Mouse (Mus musculus) hindbrain, embryonic 12.5 days (tissue): ENCODE results near the gene Tspyl1. TPM values are rescaled to one million over a fixed set of nuclear protein-coding genes. Genes with fewer than 3 reads are reported as not detected.
A peak's percentile ranks its signal among the peaks of the same experiment; 100 is the strongest.

ENCODE experiments used
- ATAC-seq: fragments of 200-750 bp; cut with Nextera tagmentation; 2 replicates; pipeline ENCODE4 v1.8.0; 2017; ENCODE audit warnings: moderate TSS enrichment; ENCODE audit not compliant: low FRiP score
- H3K27ac ChIP-seq: fragments of 300-500 bp; sonication (generic); 2 replicates; pipeline ENCODE4 v1.5.1; 2016; ENCODE audit warnings: mild to moderate bottlenecking
- H3K27me3 ChIP-seq: fragments of 300-500 bp; sonication (generic); 2 replicates; pipeline ENCODE4 v1.6.1; 2016; ENCODE audit warnings: mild to moderate bottlenecking
- H3K36me3 ChIP-seq: fragments of 300-500 bp; sonication (generic); 2 replicates; pipeline ENCODE4 v1.6.1; 2016; ENCODE audit warnings: mild to moderate bottlenecking
- H3K4me1 ChIP-seq: fragments of 300-500 bp; sonication (generic); 2 replicates; pipeline ENCODE4 v1.6.1; 2016
- H3K4me2 ChIP-seq: fragments of 300-500 bp; sonication (generic); replicated peaks from 2 replicates; pipeline ENCODE4 v1.6.1; 2016; ENCODE audit warnings: mild to moderate bottlenecking
- H3K4me3 ChIP-seq: fragments of 300-500 bp; sonication (generic); 2 replicates; pipeline ENCODE4 v1.5.1; 2016; ENCODE audit warnings: mild to moderate bottlenecking
- H3K9ac ChIP-seq: fragments of 300-500 bp; sonication (generic); 2 replicates; pipeline ENCODE4 v1.6.1; 2016; ENCODE audit warnings: mild to moderate bottlenecking, moderate library complexity
- H3K9me3 ChIP-seq: fragments of 300-500 bp; sonication (generic); replicated peaks from 2 replicates; pipeline ENCODE4 v1.6.1; 2016; ENCODE audit warnings: mild to moderate bottlenecking
- WGBS: fragments of 180-500 bp; shearing (Covaris S2); methylation state at CpG from one replicate; pipeline ENCODE4 v1.1.7; 2016; 5-methylcytosine and 5-hydroxymethylcytosine counted together
- polyA plus RNA-seq: library from polyadenylated mRNA; unstranded; fragments of >200 nt; fragmentation: Nextera tagmentation; extraction: Ambion mirVana; gene quantifications from 2 replicates; pipeline ENCODE4 v1.2.1, GENCODE M21; 2016

Tspyl1 gene
- polyA plus RNA-seq, 1 experiment from 2014 or later = 129 TPM

GRCm38 (mm10) chr10:34309915-34310685 lies 28.1 kb downstream of the Tspyl1 start:
- no peak overlapping the region for H3K9ac ChIP-seq
- 0 out of 2 replicates have a peak, but pooled peaks cover under 1% of the 10 kb centered on the region for H3K4me1 ChIP-seq
- H3K9me3 ChIP-seq = no peaks in the 10 kb centered on the region
- no peak overlapping the region for H3K4me3 ChIP-seq
- 93% methylated on average over 9 of the region's 9 CpGs for WGBS
- no peak overlapping the region for H3K4me2 ChIP-seq
- no peaks in the 10 kb centered on the region for H3K27me3 ChIP-seq
- no peak for ATAC-seq
- H3K36me3 ChIP-seq = no peaks in the 10 kb centered on the region
- no peak overlapping the region for H3K27ac ChIP-seq

GRCm38 (mm10) chr10:34312536-34312935 lies 30.5 kb downstream of the Tspyl1 start:
- 71% methylated on average over 3 of the region's 3 CpGs for WGBS
- Histone ChIP-seq H3K27ac (no peak overlapping the region), H3K36me3 (no peaks in the 10 kb centered on the region), H3K4me2 (no peak overlapping the region), H3K4me3 (no peak overlapping the region), H3K27me3 (no peaks in the 10 kb centered on the region), H3K4me1 (peaks cover 21% of the 10 kb centered on the region), H3K9ac (no peak overlapping the region), H3K9me3 (no peaks in the 10 kb centered on the region)
- ATAC-seq = no peak

GRCm38 (mm10) chr10:34316571-34317216 lies 34.7 kb downstream of the Tspyl1 start:
- H3K9me3 ChIP-seq = no peaks in the 10 kb centered on the region
- ATAC-seq = peak; percentile 95
- peak overlapping the region; percentile 43 for H3K4me2 ChIP-seq
- H3K4me3 ChIP-seq = peak overlapping the region; percentile 10; the same call in 1 of the 2 replicates
- H3K9ac ChIP-seq = no peak overlapping the region
- peaks cover 24% of the 10 kb centered on the region for H3K4me1 ChIP-seq
- no peaks in the 10 kb centered on the region for H3K27me3 ChIP-seq
- no peaks in the 10 kb centered on the region for H3K36me3 ChIP-seq
- H3K27ac ChIP-seq = peak overlapping the region; percentile 87
- WGBS = 0% methylated on average over 3 of the region's 3 CpGs

DNA sequence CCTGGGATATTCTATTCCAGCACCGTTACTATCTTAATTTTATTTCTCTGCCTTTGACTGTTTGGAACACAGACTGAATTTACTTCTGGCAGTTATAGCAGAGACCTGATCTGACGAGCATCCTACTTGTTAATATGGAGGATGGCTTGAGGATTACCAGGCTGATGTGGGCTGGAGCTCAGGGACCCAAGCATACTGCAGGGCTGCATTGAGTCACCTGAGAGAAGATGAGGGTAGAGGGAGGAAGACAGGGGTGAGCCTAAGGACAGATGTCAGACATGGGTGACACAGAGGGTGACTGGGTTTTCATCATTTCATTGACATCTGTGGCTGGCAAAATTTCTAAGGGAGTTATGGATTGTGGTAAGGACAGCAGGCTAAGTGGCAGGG lies 35.2 kb downstream of the Tspyl1 start:
- peaks cover 24% of the 10 kb centered on the region for H3K4me1 ChIP-seq
- peak overlapping the region; percentile 43 for H3K4me2 ChIP-seq
- 19% methylated on average over 2 of the region's 2 CpGs for WGBS
- H3K27me3 ChIP-seq = no peaks in the 10 kb centered on the region
- no peaks in the 10 kb centered on the region for H3K9me3 ChIP-seq
- ATAC-seq = peak; percentile 74
- no peak overlapping the region for H3K9ac ChIP-seq
- H3K36me3 ChIP-seq = no peaks in the 10 kb centered on the region
- H3K27ac ChIP-seq = peak overlapping the region; percentile 87
- no peak overlapping the region for H3K4me3 ChIP-seq

GRCm38 (mm10) chr10:34320809-34321208 lies 38.8 kb downstream of the Tspyl1 start:
- Histone ChIP-seq H3K27me3 (no peaks in the 10 kb centered on the region), H3K27ac (no peak overlapping the region), H3K4me2 (no peak overlapping the region), H3K4me3 (no peak overlapping the region), H3K36me3 (no peaks in the 10 kb centered on the region), H3K9ac (no peak overlapping the region), H3K9me3 (no peaks in the 10 kb centered on the region), H3K4me1 (peaks cover 18% of the 10 kb centered on the region)
- no peak for ATAC-seq
- 85% methylated on average over 2 of the region's 2 CpGs for WGBS

DNA sequence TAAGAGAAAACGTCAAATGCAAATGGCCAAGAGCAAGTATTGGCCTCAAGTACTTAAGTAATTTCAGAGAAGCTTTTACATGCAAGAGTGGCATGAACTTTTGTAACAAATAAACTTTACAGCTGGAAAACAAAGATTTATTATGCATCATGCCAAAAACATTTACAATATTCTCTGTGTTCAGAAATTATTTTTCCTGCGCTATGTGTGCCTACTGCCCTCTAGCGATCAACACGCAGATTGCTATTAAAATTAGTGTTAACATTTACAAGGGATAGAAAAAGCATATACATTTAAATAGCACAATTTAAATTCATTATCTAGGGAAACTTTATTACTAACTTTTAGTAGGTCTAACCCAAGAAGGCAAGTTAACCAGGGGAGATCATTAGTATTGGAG lies 44.7 kb downstream of the Tspyl1 start:
- Histone ChIP-seq H3K9ac (no peak overlapping the region), H3K27me3 (no peaks in the 10 kb centered on the region), H3K9me3 (no peaks in the 10 kb centered on the region), H3K4me3 (no peak overlapping the region), H3K4me1 (no peaks in the 10 kb centered on the region), H3K36me3 (no peaks in the 10 kb centered on the region), H3K4me2 (no peak overlapping the region), H3K27ac (no peak overlapping the region)
- ATAC-seq = no peak
- WGBS = 22% methylated on average over 4 of the region's 4 CpGs

- H3K4me2 ChIP-seq = no peak overlapping the region
- 63% methylated on average over 5 of the region's 5 CpGs for WGBS
- no peak for ATAC-seq
These were observed 45.2 kb downstream of the Tspyl1 start for GRCm38 (mm10) chr10:34327144-34327543.

DNA sequence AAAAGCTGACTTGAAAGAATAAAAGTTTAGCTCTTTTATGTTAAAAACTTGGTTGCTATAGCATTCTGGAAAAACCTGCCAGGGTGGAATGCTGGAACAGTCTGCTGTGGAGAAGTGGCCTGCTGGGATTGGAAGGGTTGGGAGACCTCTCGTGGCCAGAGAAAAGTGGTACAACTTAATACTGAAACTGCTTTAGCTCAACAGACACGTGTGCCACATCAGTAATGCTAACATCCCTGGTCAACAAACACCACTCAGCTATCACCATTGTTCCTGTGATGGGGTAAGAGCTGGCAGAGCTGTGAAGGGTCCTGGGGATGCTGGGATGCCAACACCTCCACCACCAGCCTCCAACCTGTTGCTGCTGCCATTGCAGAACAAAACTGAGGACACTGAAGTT lies 46.3 kb downstream of the Tspyl1 start:
- H3K27me3 ChIP-seq = no peaks in the 10 kb centered on the region
- ATAC-seq = peak; percentile 83
- WGBS = 5% methylated on average over 2 of the region's 2 CpGs

More at GRCm38 (mm10) chr10:34327144-34327543, 45.2 kb downstream of the Tspyl1 start:
- H3K9ac ChIP-seq = no peak overlapping the region
- H3K4me3 ChIP-seq = no peak overlapping the region
- H3K36me3 ChIP-seq = no peaks in the 10 kb centered on the region
- H3K4me1 ChIP-seq = no peaks in the 10 kb centered on the region
- H3K9me3 ChIP-seq = no peaks in the 10 kb centered on the region
- no peak overlapping the region for H3K27ac ChIP-seq
- no peaks in the 10 kb centered on the region for H3K27me3 ChIP-seq

More for the DNA sequence above, 46.3 kb downstream of the Tspyl1 start:
- H3K4me3 ChIP-seq = no peak overlapping the region
- no peaks in the 10 kb centered on the region for H3K36me3 ChIP-seq
- no peak overlapping the region for H3K9ac ChIP-seq
- H3K4me2 ChIP-seq = no peak overlapping the region
- no peaks in the 10 kb centered on the region for H3K9me3 ChIP-seq
- no peaks in the 10 kb centered on the region for H3K4me1 ChIP-seq
- H3K27ac ChIP-seq = no peak overlapping the region

Other genes starting within 250 kb of the Tspyl1 start
- not detected in 2 replicates for gene Trappc3l, start 244.6 kb upstream of the Tspyl1 start, polyA plus RNA-seq
- not detected in 2 replicates for gene Calhm4, start 237.9 kb upstream of the Tspyl1 start, polyA plus RNA-seq
- gene Calhm5, start 185.7 kb upstream of the Tspyl1 start, polyA plus RNA-seq = 0.25 and 0.32 TPM in 2 replicates
- 0.29 and 0.84 TPM in 2 replicates for gene Calhm6, start 154.2 kb upstream of the Tspyl1 start, polyA plus RNA-seq
- 26.8 and 29.6 TPM in 2 replicates for gene Dse, start 74.5 kb upstream of the Tspyl1 start, polyA plus RNA-seq
- 134 and 153 TPM in 2 replicates for gene Tspyl4, start 15.3 kb downstream of the Tspyl1 start, polyA plus RNA-seq
- gene Col10a1, start 107.8 kb downstream of the Tspyl1 start, polyA plus RNA-seq = 0.42 TPM in 1 of 2 replicates, not detected in the other
- gene Nt5dc1, start 136.4 kb downstream of the Tspyl1 start, polyA plus RNA-seq = 5.1 and 5.9 TPM in 2 replicates
- 3.3 and 4.3 TPM in 2 replicates for gene Frk, start 201.2 kb downstream of the Tspyl1 start, polyA plus RNA-seq